Mouse (Mus musculus): ENCODE measurements at regions not wholly inside any gene's neighbourhood (a gene's known extent, or its start where the extent isn't known, plus 50 kb on each side); places are given as distances from the start of the nearest gene placed in this dataset.

GRCm38 (mm10) chr2:57611599-57611998 is 374.2 kb downstream of the Gpd2 start:
- in situ Hi-C loops (cut with MboI, MseI): no loop called here

GRCm38 (mm10) chr2:57613243-57613642 is 375.8 kb downstream of the Gpd2 start:
- in situ Hi-C loops (cut with MboI, MseI): no loop called here

- in situ Hi-C loops (cut with MboI, MseI): no loop called here
Measured at GRCm38 (mm10) chr2:57614587-57614991, 377.2 kb downstream of the Gpd2 start.

GRCm38 (mm10) chr2:57616525-57617225 is 379.2 kb downstream of the Gpd2 start:
- in situ Hi-C loops (cut with MboI, MseI): no loop called here

- in situ Hi-C loops (cut with MboI, MseI): no loop called here
Measured at GRCm38 (mm10) chr2:57617258-57617657, 379.8 kb downstream of the Gpd2 start.

GRCm38 (mm10) chr2:57644117-57644516 is 353.6 kb upstream of the Galnt5 start:
- in situ Hi-C loops (cut with MboI, MseI): no loop called here

GRCm38 (mm10) chr2:57644541-57644940 is 353.1 kb upstream of the Galnt5 start:
- in situ Hi-C loops (cut with MboI, MseI): no loop called here

- in situ Hi-C loops (cut with MboI, MseI): no loop called here
Measured at GRCm38 (mm10) chr2:57649002-57649401, 348.7 kb upstream of the Galnt5 start.

- in situ Hi-C loops (cut with MboI, MseI): no loop called here
Measured at GRCm38 (mm10) chr2:57657409-57657808, 340.3 kb upstream of the Galnt5 start.

- in situ Hi-C loops (cut with MboI, MseI): no loop called here
Measured at GRCm38 (mm10) chr2:57661838-57662237, 335.8 kb upstream of the Galnt5 start.

- in situ Hi-C loops (cut with MboI, MseI): no loop called here
Measured at GRCm38 (mm10) chr2:57672007-57672643, 325.6 kb upstream of the Galnt5 start.

- in situ Hi-C loops (cut with MboI, MseI): no loop called here
Measured at GRCm38 (mm10) chr2:57689877-57690276, 307.8 kb upstream of the Galnt5 start.

GRCm38 (mm10) chr2:57696992-57697772 is 300.5 kb upstream of the Galnt5 start:
- in situ Hi-C loops (cut with MboI, MseI): no loop called here

GRCm38 (mm10) chr2:57698659-57699061 is 299.0 kb upstream of the Galnt5 start:
- in situ Hi-C loops (cut with MboI, MseI): no loop called here

- in situ Hi-C loops (cut with MboI, MseI): no loop called here
Measured at GRCm38 (mm10) chr2:57699226-57699625, 298.5 kb upstream of the Galnt5 start.

- in situ Hi-C loops (cut with MboI, MseI): no loop called here
Measured at GRCm38 (mm10) chr2:57716754-57717510, 280.8 kb upstream of the Galnt5 start.

All from regulatory T cell (primary cell).